Mouse (Mus musculus): ENCODE data around the gene Tfap2e. TPM values are rescaled to one million over a fixed set of nuclear protein-coding genes. Genes with fewer than 3 reads are reported as not detected.

Gene Tfap2e
- total RNA-seq (2023), result not detected

GRCm38 (mm10) chr4:126736001-126736414 lies at the start of gene Tfap2e:
Gene Tfap2e, minus strand, starts transcription at chr4:126736240.

GRCm38 (mm10) chr4:126753268-126754230 lies 17.5 kb upstream of the Tfap2e start, which contains the start of the genes Ncdn and AU040320:
Gene Ncdn, minus strand, starts transcription at chr4:126753438.
Gene AU040320, plus strand, starts transcription at chr4:126753544.

DNA sequence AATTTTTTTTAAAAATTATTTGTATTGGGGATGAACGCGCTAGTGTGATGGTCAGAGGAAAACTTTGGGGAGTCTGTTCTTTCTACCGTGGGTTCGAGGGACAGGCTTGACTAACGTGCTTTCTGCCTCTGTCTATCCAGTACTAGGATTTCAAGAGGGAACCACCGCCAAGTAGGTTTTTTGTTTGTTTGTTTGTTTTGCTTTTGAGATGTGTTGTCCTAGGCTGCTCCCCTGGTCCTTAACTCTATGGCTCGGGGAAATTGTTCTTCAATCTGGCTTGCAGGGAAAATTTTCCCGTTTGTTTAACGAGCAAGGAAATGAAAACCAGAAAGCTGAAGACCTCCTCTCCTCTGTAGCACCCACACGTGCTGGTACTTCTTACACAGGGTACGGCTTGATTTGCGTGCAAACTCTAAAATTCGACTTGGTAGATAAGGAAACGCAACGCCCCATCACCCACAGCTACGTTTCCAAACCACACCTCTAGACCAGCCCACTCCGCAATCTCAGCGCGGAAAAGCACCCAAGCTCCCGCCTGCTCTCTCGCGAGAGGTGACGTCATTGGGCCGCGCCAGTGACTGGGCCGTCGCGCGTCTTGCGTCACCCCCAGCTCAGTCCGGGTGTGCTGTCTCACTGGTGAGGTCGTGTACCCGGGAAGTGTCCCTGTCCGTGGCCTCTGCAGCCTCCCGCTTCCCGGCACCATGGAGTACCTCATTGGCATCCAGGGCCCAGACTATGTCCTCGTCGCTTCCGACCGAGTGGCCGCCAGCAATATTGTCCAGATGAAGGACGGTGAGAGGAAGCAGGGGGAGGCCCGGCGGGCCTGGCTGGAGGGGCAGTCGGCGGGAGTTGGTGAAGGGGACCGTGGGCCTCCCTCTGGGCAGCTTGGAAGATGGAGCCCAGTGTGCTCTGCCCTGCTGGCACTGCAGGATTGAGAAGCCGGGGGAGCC lies 58.7 kb downstream of the Tfap2e start, which contains the start of gene Psmb2:
Gene Psmb2 (plus strand): TSS at position 577 of the 950 bp plus-strand sequence.

Other genes with a start within 250 kb of the Tfap2e start
- gene Ago4, start 202.8 kb downstream of the Tfap2e start, total RNA-seq (2023), result under 1 TPM; 0.15 to 0.29 TPM
- gene Clspn, start 179.3 kb downstream of the Tfap2e start, total RNA-seq (2023), result 10 to 100 TPM in 1 of 2 experiments, 1 to 10 TPM in 1; 9.8 to 12.2 TPM
- gene 5730409E04Rik, start 126.4 kb downstream of the Tfap2e start, total RNA-seq (2023), result under 1 TPM; 0.39 to 0.67 TPM
- gene Psmb2, start 58.6 kb downstream of the Tfap2e start, total RNA-seq (2023), result 10 to 100 TPM; 79.0 to 86.3 TPM
- gene Ncdn, start 17.2 kb upstream of the Tfap2e start, total RNA-seq (2023), result 10 to 100 TPM; 37.7 to 40.0 TPM
- 10 to 100 TPM; 53.4 to 60.0 TPM for gene AU040320, start 17.3 kb upstream of the Tfap2e start, total RNA-seq (2023)
- 10 to 100 TPM; 41.7 to 44.4 TPM for gene Zmym4, start 231.9 kb upstream of the Tfap2e start, total RNA-seq (2023)